Mouse (Mus musculus): ENCODE results near the gene H2-DMb1.

DNA sequence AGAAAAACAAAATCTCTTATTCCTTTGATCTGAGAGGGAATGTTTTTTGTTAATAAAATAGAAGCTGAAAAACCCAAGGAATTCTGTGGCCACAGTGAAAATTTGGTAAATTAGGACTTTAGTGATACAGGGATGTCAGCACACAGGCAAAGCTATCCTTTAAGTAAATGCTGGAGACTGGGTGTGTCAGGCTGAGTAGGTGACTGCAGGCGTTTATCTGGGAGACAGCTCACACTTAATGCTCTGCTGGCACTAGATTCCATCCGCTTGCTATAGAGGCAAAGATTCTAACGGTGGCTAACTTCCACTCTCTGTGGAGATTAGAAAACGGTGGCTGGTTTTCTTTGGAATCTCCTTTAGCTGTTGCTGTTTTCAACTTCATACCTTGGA lies 17.6 kb downstream of the H2-DMb1 start:
- TF ChIP-seq CTCF (IDR thresholded peaks at IDR 0.05; ENCODE audit: control insufficient read depth, insufficient read depth, insufficient read length) (no peak), MYOG (IDR thresholded peaks at IDR 0.05; ENCODE audit: control insufficient read depth, extremely low read depth, insufficient read length) (no peak), USF1 (IDR thresholded peaks at IDR 0.05; ENCODE audit: low read depth) (no peak)

Measured in C2C12 (cell line).